Comparison of ENCODE assay signal across 9 mouse cellular contexts in genomic region chr9:102841832-102842231, GRCm38 (mm10). TPM values are rescaled to one million over a fixed set of nuclear protein-coding genes. Genes with fewer than 3 reads are reported as not detected.
DNase-seq lines count a peak whose midpoint lies in the region; ATAC-seq and TF ChIP-seq lines count a peak whose summit lies in the region.
"Had no signal": no experiment of that assay in that cellular context is flagged by ENCODE, and none has a peak within 500 bp of the region (broad histone marks: within the 10 kb centered on the region; RNA-seq: fewer than 3 reads in every experiment).

No protein-coding gene starts in this region.

- H3K4me3 ChIP-seq in heart, adult 2 months, result no peak overlapping the region
- no peak overlapping the region for H3K4me3 ChIP-seq in lung, embryonic 14.5 days (ENCODE audit: low read depth, low read length)
- H3K4me3 ChIP-seq in lung, adult 2 months (replicated peaks; ENCODE audit: extremely low read depth, low read depth, low read length), result no peak overlapping the region
- H3K4me3 ChIP-seq in stomach, postnatal 0 days (ENCODE audit: low read depth, low read length), result no peak overlapping the region
- H3K4me3 ChIP-seq: liver, embryonic 15.5 days had no signal

- no peak for TF ChIP-seq CTCF in heart, adult 2 months (IDR thresholded peaks at IDR 0.05)
- TF ChIP-seq CTCF in lung, embryonic 14.5 days (IDR thresholded peaks at IDR 0.05; ENCODE audit: low read depth), result no peak
- no peak for TF ChIP-seq CTCF in lung, adult 2 months (IDR thresholded peaks at IDR 0.05; ENCODE audit: insufficient read depth, low read length)
- TF ChIP-seq CTCF in stomach, postnatal 0 days (IDR thresholded peaks at IDR 0.05; ENCODE audit: low read depth), result no peak

- no peak overlapping the region for H3K4me2 ChIP-seq in lung, embryonic 14.5 days
- H3K4me2 ChIP-seq in stomach, postnatal 0 days (replicated peaks; ENCODE audit: low read depth), result no peak overlapping the region

- H3K27ac ChIP-seq in heart, adult 2 months, result no peak overlapping the region
- H3K27ac ChIP-seq in lung, embryonic 14.5 days (ENCODE audit: low read depth), result no peak overlapping the region
- H3K27ac ChIP-seq in stomach, postnatal 0 days (replicated peaks), result peak overlapping the region; percentile 63; the same call in 1 of the 2 replicates
- H3K27ac ChIP-seq: liver, embryonic 15.5 days had no signal

- no peaks in the 10 kb centered on the region for H3K36me3 ChIP-seq in heart, adult 2 months (ENCODE audit: control insufficient read depth, insufficient read depth, low read length)
- no peaks in the 10 kb centered on the region for H3K36me3 ChIP-seq in lung, embryonic 14.5 days (ENCODE audit: insufficient read depth)
- no peaks in the 10 kb centered on the region for H3K36me3 ChIP-seq in stomach, postnatal 0 days (ENCODE audit: control insufficient read depth, insufficient read depth, low read length)
- H3K36me3 ChIP-seq: liver, embryonic 15.5 days had no signal

- no peaks in the 10 kb centered on the region for H3K27me3 ChIP-seq in heart, adult 2 months (ENCODE audit: control insufficient read depth, insufficient read depth, low read length)
- no peaks in the 10 kb centered on the region for H3K27me3 ChIP-seq in lung, embryonic 14.5 days (ENCODE audit: insufficient read depth, low read length)
- H3K27me3 ChIP-seq in stomach, postnatal 0 days (ENCODE audit: control insufficient read depth, insufficient read depth, low read length), result no peaks in the 10 kb centered on the region
- H3K27me3 ChIP-seq: liver, embryonic 15.5 days had no signal

- ATAC-seq in lung, embryonic 14.5 days (ENCODE audit: insufficient read depth), result peak; percentile 71
- no peak for ATAC-seq in stomach, postnatal 0 days (ENCODE audit: low FRiP score, low TSS enrichment)

- 0 out of 2 replicates have a peak, but pooled peaks have one; percentile 42 for TF ChIP-seq EP300 in heart, adult 2 months (IDR thresholded peaks at IDR 0.05; ENCODE audit: insufficient read depth, low read depth, low read length)
- no peak for TF ChIP-seq EP300 in stomach, postnatal 0 days (optimal IDR thresholded peaks at IDR 0.05)

- TF ChIP-seq POLR2A in heart, adult 2 months (IDR thresholded peaks at IDR 0.05; ENCODE audit: insufficient read depth, low read depth, low read length), result no peak
- TF ChIP-seq POLR2A in lung, adult 2 months (IDR thresholded peaks at IDR 0.05; ENCODE audit: borderline replicate concordance, extremely low read depth, low read depth, low read length), result no peak

- peaks cover 4% of the 10 kb centered on the region; the same call in 1 of the 2 replicates for H3K79me2 ChIP-seq in heart, adult 2 months (replicated peaks; ENCODE audit: control insufficient read depth, insufficient read depth, low read length)

- DNase-seq in heart, adult 2 months, result peak in 1 of 2 experiments; percentile 35
- DNase-seq in heart, postnatal 4 days, result no peak
- DNase-seq in lung, embryonic 14.5 days, result peak; percentile 76
- no peak for DNase-seq in lung, adult 2 months
- peak; percentile 45 to 47 for DNase-seq in kidney, postnatal 36 days
- DNase-seq in stomach, postnatal 0 days (ENCODE audit: low spot score), result no peak
- DNase-seq in spleen, adult 12 weeks (ENCODE audit: low spot score), result no peak
- no peak for DNase-seq in layer of hippocampus, adult 11-12 months (ENCODE audit: low spot score)

- H3K9me3 ChIP-seq in lung, embryonic 14.5 days (ENCODE audit: low read depth, low read length), result no peaks in the 10 kb centered on the region
- no peaks in the 10 kb centered on the region for H3K9me3 ChIP-seq in stomach, postnatal 0 days (ENCODE audit: control insufficient read depth, low read length)
- H3K9me3 ChIP-seq: liver, embryonic 15.5 days had no signal

- intact Hi-C loops in heart, adult 2 months (cut with DNase I), result no loop called here

- peaks cover 11% of the 10 kb centered on the region for H3K4me1 ChIP-seq in heart, adult 2 months (ENCODE audit: control insufficient read depth, insufficient read depth, low read length)
- peaks cover 45% of the 10 kb centered on the region for H3K4me1 ChIP-seq in lung, embryonic 14.5 days (ENCODE audit: insufficient read depth)
- peaks cover 29% of the 10 kb centered on the region for H3K4me1 ChIP-seq in lung, adult 2 months (ENCODE audit: control insufficient read depth, insufficient read depth, low read length)
- peaks cover 20% of the 10 kb centered on the region for H3K4me1 ChIP-seq in stomach, postnatal 0 days (replicated peaks; ENCODE audit: control insufficient read depth, insufficient read depth)

- H3K9ac ChIP-seq in heart, adult 2 months (ENCODE audit: low read depth, low read length), result no peak overlapping the region
- no peak overlapping the region for H3K9ac ChIP-seq in lung, embryonic 14.5 days
- no peak overlapping the region for H3K9ac ChIP-seq in stomach, postnatal 0 days (ENCODE audit: low read length)
- H3K9ac ChIP-seq: liver, embryonic 15.5 days had no signal

- WGBS in heart, adult 2 months, result 12% methylated on average over 1 of the region's 1 CpGs
- 0% methylated on average over 1 of the region's 1 CpGs for WGBS in lung, embryonic 14.5 days
- 61% methylated on average over 1 of the region's 1 CpGs for WGBS in lung, adult 2 months
- 16% methylated on average over 1 of the region's 1 CpGs for WGBS in stomach, postnatal 0 days

RNA-seq across cellular contexts. Expression of gene Ryk, which starts 7.1 kb away (rescaled TPM):
- 10 to 100 TPM; 38.1 to 39.7 TPM for total RNA-seq in heart, adult 2 months (2021)
- 31.5 and 45.1 TPM in 2 replicates for polyA plus RNA-seq in heart, adult 2 months (2012; rRNA removed)
- total RNA-seq in heart, postnatal 4 days (2021), result 10 to 100 TPM; 55.2 to 57.8 TPM
- 33.4 and 35.1 TPM in 2 replicates for polyA plus RNA-seq in lung, embryonic 14.5 days (2014; fragmentation: Nextera tagmentation; extraction: Ambion mirVana)
- polyA plus RNA-seq in lung, adult 2 months (2012; rRNA removed), result 53.1 and 76.1 TPM in 2 replicates
- 16.8 and 24.2 TPM in 2 replicates for polyA plus RNA-seq in stomach, postnatal 0 days (2015; fragmentation: Nextera tagmentation; extraction: Ambion mirVana)

Comparison
In these comparisons a context has a peak if more than half of its experiments do, and no peak if none do; other contexts are left out.
1. DNase-seq: peak in lung, embryonic 14.5 days (single experiment) and kidney, postnatal 36 days (2 of 2); none in heart, postnatal 4 days (single experiment), lung, adult 2 months (single experiment), stomach, postnatal 0 days (single experiment), spleen, adult 12 weeks (single experiment) and layer of hippocampus, adult 11-12 months (single experiment).